Mouse (Mus musculus): ENCODE measurements at regions not wholly inside any gene's neighbourhood (a gene's known extent, or its start where the extent isn't known, plus 50 kb on each side); places are given as distances from the start of the nearest gene placed in this dataset.

- no peak for DNase-seq
These were observed 2612.9 kb upstream of the Gm7489 start for GRCm38 (mm10) chr15:51271632-51272312.

GRCm38 (mm10) chr15:51285334-51285733 lies 2599.4 kb upstream of the Gm7489 start:
- no peak for DNase-seq

GRCm38 (mm10) chr15:51286352-51286751 lies 2598.4 kb upstream of the Gm7489 start:
- DNase-seq: peak; percentile 9

DNA sequence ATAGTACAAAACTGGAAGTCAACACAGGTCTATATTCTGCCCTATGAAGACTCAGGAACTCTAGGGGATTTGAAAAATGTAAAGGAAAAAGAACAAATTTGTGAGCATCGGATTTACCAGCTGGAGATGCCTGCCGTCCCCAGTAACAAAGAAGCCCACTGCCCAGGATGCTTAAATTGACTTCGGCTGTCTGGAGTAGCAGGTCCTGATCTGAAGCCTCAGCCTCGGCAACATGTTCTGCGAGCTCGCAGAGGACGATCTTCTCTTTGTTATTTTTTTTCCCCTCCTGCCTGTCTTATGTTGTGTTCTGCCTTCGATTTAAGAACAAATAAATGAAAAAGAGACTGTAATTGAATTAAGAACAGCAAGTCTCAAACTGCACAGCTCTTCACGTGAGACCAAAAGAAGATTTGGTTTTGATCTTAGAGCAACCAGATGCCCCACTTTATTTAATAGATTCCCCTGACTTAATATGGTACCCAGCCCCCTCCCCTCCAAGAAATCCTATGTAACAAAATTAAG lies 2595.7 kb upstream of the Gm7489 start:
- no peak for DNase-seq

DNA sequence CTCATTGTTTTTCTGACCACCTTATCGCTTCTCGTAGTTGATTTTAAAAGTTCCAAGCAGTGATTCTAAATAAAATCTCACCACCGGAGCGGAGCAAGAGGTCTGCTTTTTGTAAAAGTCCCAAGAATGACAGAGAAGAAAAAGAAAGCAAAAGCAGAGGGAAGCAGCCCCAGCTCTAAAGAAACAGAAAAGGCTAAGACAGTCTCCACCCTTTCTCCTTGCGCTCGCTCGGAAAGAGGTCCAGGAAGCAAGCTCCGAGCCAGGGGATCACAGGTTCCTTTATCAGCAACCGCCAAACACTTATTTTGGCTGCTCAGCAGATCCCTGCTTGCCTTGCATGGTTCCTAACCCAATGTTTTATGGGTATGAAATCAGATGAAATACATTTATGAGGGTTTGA lies 2594.8 kb upstream of the Gm7489 start:
- no peak for DNase-seq

GRCm38 (mm10) chr15:51291183-51291582 lies 2593.5 kb upstream of the Gm7489 start:
- no peak for DNase-seq

- no peak for DNase-seq
These were observed 2587.9 kb upstream of the Gm7489 start for GRCm38 (mm10) chr15:51296841-51297240.

DNA sequence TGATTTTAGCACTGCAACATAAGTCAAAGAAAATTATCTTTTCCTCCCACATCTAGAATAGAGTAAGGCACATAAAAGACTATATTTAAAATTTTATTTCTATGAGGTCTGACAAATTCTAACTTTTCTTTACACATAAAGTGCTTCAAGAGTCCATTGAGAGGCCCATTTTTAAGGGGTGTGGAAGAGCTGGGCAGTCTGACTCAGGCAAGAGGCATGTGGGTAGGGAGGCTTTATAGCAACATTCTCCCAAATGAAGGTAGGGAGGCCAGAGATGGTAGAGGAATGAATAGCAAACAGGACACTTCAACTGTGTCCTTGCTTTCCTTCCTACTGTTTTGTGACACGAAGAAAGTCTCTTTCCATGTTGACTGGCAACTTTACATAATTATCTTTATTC lies 2566.6 kb upstream of the Gm7489 start:
- no peak for DNase-seq

DNA sequence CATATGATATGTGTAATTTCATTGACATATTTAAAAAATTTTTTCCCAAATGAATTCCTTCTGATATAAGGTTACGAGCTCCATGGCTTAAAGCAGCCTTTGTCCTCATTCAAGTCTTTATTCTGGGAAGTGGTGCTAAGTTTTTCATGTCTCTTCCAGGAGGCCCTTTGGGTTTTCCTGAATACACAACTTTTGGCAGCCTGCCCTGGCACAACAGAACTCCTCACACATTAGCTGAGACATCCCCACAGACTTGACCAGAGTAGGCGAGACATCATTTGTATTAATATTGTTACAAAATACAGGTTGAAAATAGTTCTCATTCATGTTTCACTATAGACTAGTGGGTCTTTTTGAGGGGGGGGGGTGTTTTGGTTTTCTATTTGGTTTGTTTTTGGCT lies 2565.9 kb upstream of the Gm7489 start:
- DNase-seq: no peak

DNA sequence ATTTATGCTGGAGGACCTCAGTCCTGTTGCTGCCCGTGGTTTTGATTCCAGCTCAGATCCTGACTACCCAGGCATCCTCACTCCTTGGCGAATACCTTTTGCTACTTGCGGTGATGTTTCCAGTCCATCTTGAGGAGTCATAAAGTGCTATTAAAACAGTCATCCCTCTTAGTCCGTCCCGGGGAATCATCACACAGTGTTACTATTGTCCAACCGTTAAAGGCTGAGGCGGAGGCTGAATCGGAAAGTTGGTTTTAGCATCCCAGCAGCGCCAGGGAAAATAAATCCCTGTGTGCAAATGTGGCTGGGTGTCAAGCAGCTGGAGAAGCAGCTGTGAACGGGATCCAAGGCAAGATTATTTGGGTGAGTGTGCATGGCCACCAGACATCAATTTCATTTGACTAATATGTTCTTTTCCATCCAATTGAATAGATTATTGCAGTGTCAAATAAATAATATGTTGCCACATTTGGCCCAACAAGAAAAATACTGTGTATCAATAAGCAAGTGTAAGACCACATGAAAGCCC lies 2564.3 kb upstream of the Gm7489 start:
- DNase-seq: no peak

- no peak for DNase-seq
These were observed 2561.4 kb upstream of the Gm7489 start for GRCm38 (mm10) chr15:51323284-51323683.

DNA sequence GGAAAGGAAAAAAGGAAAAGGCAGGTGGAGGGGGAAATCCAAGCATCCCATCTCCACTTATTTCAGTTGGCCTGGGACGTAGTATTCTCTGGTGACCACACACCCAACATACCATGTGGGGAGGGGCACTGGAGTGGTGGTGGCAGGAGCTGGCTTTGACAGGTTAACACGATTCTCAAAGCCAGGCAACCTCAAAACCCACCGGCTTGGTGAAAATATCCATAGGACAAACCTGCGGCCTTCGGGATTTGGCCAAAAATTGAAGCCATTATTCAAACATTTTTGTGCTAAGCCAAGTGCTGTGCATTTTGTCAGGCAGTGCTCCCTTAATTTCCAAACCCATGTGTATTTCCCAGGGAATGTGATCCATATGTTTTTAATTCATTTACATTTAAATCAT lies 2560.5 kb upstream of the Gm7489 start:
- no peak for DNase-seq

DNA sequence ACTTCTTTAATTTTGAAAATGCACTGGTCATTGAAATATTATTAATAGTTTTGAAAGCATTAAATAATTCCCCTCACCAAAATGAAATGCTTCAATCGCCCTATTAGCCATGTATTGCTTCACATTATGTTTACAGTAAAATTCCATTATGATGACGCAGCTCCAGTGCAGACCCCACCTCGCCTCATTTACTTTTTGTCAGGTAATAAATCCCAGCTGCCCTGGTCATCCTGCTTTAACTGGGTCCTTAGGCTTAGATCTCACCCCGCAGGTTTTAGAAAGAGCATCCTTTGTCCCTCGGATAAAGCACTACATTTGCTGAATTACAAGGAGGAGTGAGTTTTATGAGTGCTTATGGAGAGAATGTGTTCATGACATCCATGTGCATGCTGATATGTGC lies 2557.0 kb upstream of the Gm7489 start:
- no peak for DNase-seq

- no peak for DNase-seq
These were observed 2548.3 kb upstream of the Gm7489 start for GRCm38 (mm10) chr15:51336441-51336840.

DNA sequence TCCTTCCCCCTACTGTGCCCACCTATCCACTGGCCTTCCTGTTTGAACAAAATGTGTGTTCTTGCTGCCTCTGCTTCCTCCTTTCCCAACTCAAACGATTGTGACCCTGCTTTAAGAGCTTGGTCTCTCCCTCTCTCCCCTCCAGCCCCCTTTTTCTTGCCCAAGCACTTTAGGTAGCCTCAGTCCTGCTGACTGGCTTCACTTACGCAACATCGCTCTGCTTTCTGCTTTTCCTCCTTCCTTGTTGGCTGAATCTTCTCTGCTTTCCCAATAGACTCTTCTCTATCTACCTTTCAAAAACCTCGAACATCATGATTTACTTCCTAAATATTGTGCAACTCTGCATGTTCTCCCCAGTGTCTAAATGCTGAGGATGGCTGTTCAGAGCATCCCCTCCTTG lies 2538.4 kb upstream of the Gm7489 start:
- no peak for DNase-seq

DNA sequence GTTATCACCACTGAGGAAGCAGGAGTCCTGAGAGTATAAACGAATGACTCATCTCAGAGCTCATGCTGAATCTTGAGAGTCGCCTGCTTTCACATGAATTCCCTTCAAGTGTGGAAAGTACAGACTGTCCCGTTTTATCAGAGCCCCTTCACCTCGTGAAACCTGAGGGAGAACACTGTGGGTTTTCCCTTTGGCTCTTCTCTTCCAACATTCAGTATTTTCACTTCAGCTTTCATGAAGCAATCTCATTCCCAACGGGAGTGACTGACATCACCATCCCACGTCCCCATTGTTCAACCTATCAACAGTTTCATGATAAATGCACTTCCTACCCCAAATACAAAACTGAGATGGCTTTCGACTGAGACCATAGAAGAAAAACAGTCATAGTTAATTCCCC lies 2521.3 kb upstream of the Gm7489 start:
- no peak for DNase-seq

- DNase-seq: no peak
These were observed 2513.5 kb upstream of the Gm7489 start for GRCm38 (mm10) chr15:51371162-51371561.

GRCm38 (mm10) chr15:51390383-51390782 lies 2494.3 kb upstream of the Gm7489 start:
- DNase-seq: no peak

DNA sequence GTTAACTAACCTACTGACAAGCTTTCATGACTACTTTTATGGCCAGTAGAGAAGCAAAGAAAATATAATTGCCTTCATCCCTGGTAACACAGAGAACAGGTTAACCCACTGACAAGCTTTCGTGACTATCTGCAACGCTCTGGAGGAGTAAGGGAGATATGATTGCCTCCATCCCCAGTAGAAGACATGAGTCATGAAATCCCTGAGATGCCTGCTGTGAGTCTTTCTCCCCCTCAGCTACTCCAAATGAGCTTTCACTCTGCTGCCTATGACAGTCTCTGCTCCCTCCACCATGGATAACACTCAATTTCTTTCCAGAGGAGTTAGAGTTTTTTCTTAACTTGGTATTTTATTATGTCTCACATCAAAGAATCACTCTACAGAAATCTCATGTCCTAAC lies 2493.4 kb upstream of the Gm7489 start:
- DNase-seq: no peak

DNA sequence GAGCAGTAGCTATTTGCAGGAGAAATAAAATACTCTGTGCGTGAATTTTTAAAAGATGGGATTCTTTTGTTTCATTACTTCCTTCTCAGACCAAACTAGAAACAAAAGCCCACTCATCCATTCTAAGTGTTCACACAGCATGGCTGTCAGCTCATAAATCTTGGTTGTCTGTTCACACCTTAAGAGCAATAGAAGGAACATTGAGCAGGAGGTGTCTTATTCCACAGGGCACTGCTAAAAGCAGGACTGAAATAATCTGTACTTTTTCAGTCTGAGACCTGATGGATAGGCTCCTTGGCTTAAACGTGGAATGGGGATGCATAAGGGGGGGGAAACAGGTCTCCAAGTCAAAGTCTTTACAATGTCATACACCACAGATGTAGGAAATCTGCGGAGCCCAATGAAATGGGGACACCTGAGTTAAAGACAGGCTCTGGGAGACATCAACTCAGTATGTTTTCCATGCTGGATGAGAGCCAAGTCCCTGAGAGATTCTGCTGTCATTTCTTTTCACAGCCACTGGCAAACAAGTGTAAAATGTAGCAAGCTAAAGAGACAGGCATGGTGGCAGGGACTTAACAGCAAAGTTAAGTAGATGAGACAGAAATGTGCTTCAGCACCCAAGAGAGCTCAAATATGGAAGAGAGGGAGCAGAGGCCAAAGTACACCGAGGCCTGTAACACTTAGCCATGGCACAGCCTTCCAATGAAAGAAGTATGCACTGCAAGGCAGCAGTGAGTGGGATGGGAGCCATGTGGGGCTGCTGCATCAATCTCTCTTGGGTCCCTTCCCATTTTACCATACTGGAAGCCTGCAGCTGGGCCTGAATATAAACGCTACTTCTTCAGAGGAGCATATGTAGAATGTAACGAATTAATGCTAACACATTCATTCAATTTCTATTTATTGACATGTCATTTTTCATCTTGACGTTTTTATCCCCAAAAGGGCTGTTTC lies 2492.0 kb upstream of the Gm7489 start:
- no peak for DNase-seq

- DNase-seq: no peak
These were observed 2488.7 kb upstream of the Gm7489 start for GRCm38 (mm10) chr15:51395961-51396360.

GRCm38 (mm10) chr15:51403581-51403980 lies 2481.1 kb upstream of the Gm7489 start:
- DNase-seq: no peak

DNA sequence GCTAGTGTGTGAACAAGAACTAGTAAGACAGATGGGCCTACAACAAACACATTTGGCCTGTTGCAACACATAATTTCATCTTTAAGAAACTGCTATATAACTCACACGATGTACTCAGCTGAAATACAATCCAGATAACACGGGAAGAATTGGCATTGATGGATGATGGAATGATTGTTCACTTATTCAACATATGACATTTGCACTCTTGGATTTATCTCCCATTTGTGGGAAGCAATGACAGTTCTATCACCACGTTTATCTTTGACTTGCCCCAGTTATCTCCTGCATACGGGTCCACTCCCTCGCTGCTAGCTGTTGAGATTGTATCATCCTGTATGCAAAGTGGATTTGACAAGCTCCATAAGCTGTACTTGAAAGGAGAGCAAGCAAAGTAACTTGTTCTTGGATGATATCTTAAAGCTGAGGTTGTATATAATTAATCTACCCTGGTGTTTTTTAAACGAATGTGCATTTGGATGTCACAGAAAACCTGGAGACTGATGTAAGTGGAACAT lies 2474.9 kb upstream of the Gm7489 start:
- DNase-seq: no peak

- DNase-seq: no peak
These were observed 2472.7 kb upstream of the Gm7489 start for GRCm38 (mm10) chr15:51411966-51412365.

Measured in kidney, adult 18-20 months (tissue).